Mouse (Mus musculus) midbrain, embryonic 13.5 days (tissue): ENCODE results near the gene Tubg2. TPM values are rescaled to one million over a fixed set of nuclear protein-coding genes. Genes with fewer than 3 reads are reported as not detected.

Experiments
- ATAC-seq: fragments of 200-750 bp; cut with Nextera tagmentation; 2 replicates; pipeline ENCODE4 v1.8.0; 2017; ENCODE audit warnings: mild to moderate bottlenecking, moderate TSS enrichment, moderate library complexity
- H3K27ac ChIP-seq: fragments of 300-500 bp; sonication (generic); 2 replicates; pipeline ENCODE4 v1.5.1; 2015; ENCODE audit warnings: inconsistent platforms, mild to moderate bottlenecking, moderate library complexity
- H3K27me3 ChIP-seq: fragments of 300-500 bp; sonication (generic); 2 replicates; pipeline ENCODE4 v1.6.1; 2015; ENCODE audit warnings: mild to moderate bottlenecking, inconsistent platforms
- H3K36me3 ChIP-seq: fragments of 300-500 bp; sonication (generic); 2 replicates; pipeline ENCODE4 v1.6.1; 2015; ENCODE audit warnings: mild to moderate bottlenecking, inconsistent platforms
- H3K4me1 ChIP-seq: fragments of 300-500 bp; sonication (generic); replicated peaks from 2 replicates; pipeline ENCODE4 v1.6.1; 2015; ENCODE audit warnings: inconsistent platforms
- H3K4me2 ChIP-seq: fragments of 300-500 bp; sonication (generic); replicated peaks from 2 replicates; pipeline ENCODE4 v1.6.1; 2015; ENCODE audit warnings: moderate library complexity, mild to moderate bottlenecking, inconsistent platforms
- H3K4me3 ChIP-seq: fragments of 300-500 bp; sonication (generic); replicated peaks from 2 replicates; pipeline ENCODE4 v1.5.1; 2015; ENCODE audit warnings: mild to moderate bottlenecking, inconsistent platforms
- H3K9ac ChIP-seq: fragments of 300-500 bp; sonication (generic); replicated peaks from 2 replicates; pipeline ENCODE4 v1.6.1; 2015; ENCODE audit warnings: mild to moderate bottlenecking, inconsistent platforms
- H3K9me3 ChIP-seq: fragments of 300-500 bp; sonication (generic); 2 replicates; pipeline ENCODE4 v1.6.1; 2016; ENCODE audit warnings: mild to moderate bottlenecking, inconsistent platforms
- WGBS: fragments of 180-500 bp; shearing (Covaris S2); methylation state at CpG from one replicate; pipeline ENCODE4 v1.1.7; 2015; 5-methylcytosine and 5-hydroxymethylcytosine counted together
- polyA plus RNA-seq: library from polyadenylated mRNA; unstranded; fragments of >200 nt; fragmentation: Nextera tagmentation; extraction: Ambion mirVana; gene quantifications from 2 replicates; pipeline ENCODE4 v1.2.1, GENCODE M21; 2015

Tubg2 gene
- polyA plus RNA-seq, 1 experiment from 2014 or later: 29.8 TPM

- peaks cover 36% of the 10 kb centered on the region for H3K4me1 ChIP-seq
- H3K9me3 ChIP-seq: no peaks in the 10 kb centered on the region
- H3K4me2 ChIP-seq: no peak overlapping the region
- ATAC-seq: no peak
- no peak overlapping the region for H3K4me3 ChIP-seq
- WGBS: 85% methylated on average over 27 of the region's 27 CpGs
- no peak overlapping the region for H3K9ac ChIP-seq
- H3K27me3 ChIP-seq: peaks cover 5% of the 10 kb centered on the region; the same call in 1 of the 2 replicates
- no peak overlapping the region for H3K27ac ChIP-seq
- no peaks in the 10 kb centered on the region for H3K36me3 ChIP-seq
Observed at GRCm38 (mm10) chr11:101186526-101187247, 31.0 kb downstream of the Tubg2 start.

- WGBS: 94% methylated on average over 5 of the region's 5 CpGs
- no peak overlapping the region for H3K9ac ChIP-seq
- H3K9me3 ChIP-seq: no peaks in the 10 kb centered on the region
- H3K4me2 ChIP-seq: no peak overlapping the region
- no peak for ATAC-seq
- peaks cover 5% of the 10 kb centered on the region; the same call in 1 of the 2 replicates for H3K27me3 ChIP-seq
- H3K4me3 ChIP-seq: no peak overlapping the region
- no peaks in the 10 kb centered on the region; the same call in 1 of the 2 replicates for H3K36me3 ChIP-seq
- H3K27ac ChIP-seq: no peak overlapping the region
- peaks cover 37% of the 10 kb centered on the region for H3K4me1 ChIP-seq
Observed at GRCm38 (mm10) chr11:101187541-101187940, 31.8 kb downstream of the Tubg2 start.

GRCm38 (mm10) chr11:101188166-101188805 is 32.6 kb downstream of the Tubg2 start:
- Histone ChIP-seq H3K4me1 (peaks cover 35% of the 10 kb centered on the region), H3K9me3 (no peaks in the 10 kb centered on the region), H3K36me3 (peaks cover 3% of the 10 kb centered on the region; the same call in 1 of the 2 replicates), H3K27ac (peak overlapping the region; percentile 82; the same call in 1 of the 2 replicates), H3K27me3 (0 out of 2 replicates have a peak, but pooled peaks cover 3% of the 10 kb centered on the region), H3K4me3 (no peak overlapping the region), H3K9ac (no peak overlapping the region), H3K4me2 (no peak overlapping the region)
- no peak for ATAC-seq
- whole genome bisulfite sequencing: 86% methylated on average over 11 of the region's 11 CpGs

- WGBS: 10% methylated on average over 4 of the region's 6 CpGs
Observed at GRCm38 (mm10) chr11:101189495-101190180, 33.9 kb downstream of the Tubg2 start.

GRCm38 (mm10) chr11:101190181-101190912 is 34.6 kb downstream of the Tubg2 start:
- 0 out of 2 replicates have a peak, but pooled peaks have one; percentile 47 for ATAC-seq
- WGBS: 34% methylated on average over 8 of the region's 8 CpGs
- peak overlapping the region; percentile 82 for H3K27ac ChIP-seq
- H3K4me1 ChIP-seq: peaks cover 31% of the 10 kb centered on the region
- H3K4me3 ChIP-seq: no peak overlapping the region
- H3K4me2 ChIP-seq: no peak overlapping the region
- peaks cover 10% of the 10 kb centered on the region for H3K36me3 ChIP-seq
- H3K27me3 ChIP-seq: no peaks in the 10 kb centered on the region
- H3K9ac ChIP-seq: peak overlapping the region; percentile 2; the same call in 1 of the 2 replicates
- no peaks in the 10 kb centered on the region for H3K9me3 ChIP-seq

More at GRCm38 (mm10) chr11:101189495-101190180, 33.9 kb downstream of the Tubg2 start:
- Histone ChIP-seq H3K4me1 (peaks cover 31% of the 10 kb centered on the region), H3K27ac (peak overlapping the region; percentile 82), H3K36me3 (peaks cover 10% of the 10 kb centered on the region), H3K27me3 (0 out of 2 replicates have a peak, but pooled peaks cover under 1% of the 10 kb centered on the region), H3K9ac (no peak overlapping the region; the same call in 1 of the 2 replicates), H3K9me3 (no peaks in the 10 kb centered on the region), H3K4me2 (no peak overlapping the region), H3K4me3 (no peak overlapping the region)
- peak; percentile 77 for ATAC-seq

GRCm38 (mm10) chr11:101190913-101191907 is 35.5 kb downstream of the Tubg2 start:
- Histone ChIP-seq H3K9me3 (no peaks in the 10 kb centered on the region), H3K27me3 (no peaks in the 10 kb centered on the region), H3K4me1 (peaks cover 31% of the 10 kb centered on the region), H3K36me3 (peaks cover 11% of the 10 kb centered on the region), H3K4me3 (no peak overlapping the region), H3K9ac (0 out of 2 replicates have a peak overlapping the region, but pooled peaks have one; percentile 2), H3K27ac (peak overlapping the region; percentile 82), H3K4me2 (no peak overlapping the region)
- 60% methylated on average over 17 of the region's 17 CpGs for WGBS
- ATAC-seq: 0 out of 2 replicates have a peak, but pooled peaks have one; percentile 31

GRCm38 (mm10) chr11:101191919-101192470 is 36.3 kb downstream of the Tubg2 start:
- ATAC-seq: no peak
- Histone ChIP-seq H3K36me3 (peaks cover 18% of the 10 kb centered on the region), H3K9ac (no peak overlapping the region), H3K4me2 (no peak overlapping the region), H3K4me1 (peaks cover 31% of the 10 kb centered on the region), H3K27ac (no peak overlapping the region), H3K9me3 (no peaks in the 10 kb centered on the region), H3K27me3 (no peaks in the 10 kb centered on the region), H3K4me3 (no peak overlapping the region)
- 79% methylated on average over 4 of the region's 4 CpGs for WGBS

GRCm38 (mm10) chr11:101192646-101193045 is 36.9 kb downstream of the Tubg2 start:
- H3K4me3 ChIP-seq: no peak overlapping the region
- H3K27ac ChIP-seq: no peak overlapping the region
- no peaks in the 10 kb centered on the region for H3K9me3 ChIP-seq
- H3K36me3 ChIP-seq: peaks cover 24% of the 10 kb centered on the region
- no peak for ATAC-seq
- 86% methylated on average over 6 of the region's 6 CpGs for WGBS
- no peak overlapping the region for H3K4me2 ChIP-seq
- no peak overlapping the region for H3K9ac ChIP-seq
- H3K4me1 ChIP-seq: peaks cover 31% of the 10 kb centered on the region
- H3K27me3 ChIP-seq: no peaks in the 10 kb centered on the region

- H3K9me3 ChIP-seq: no peaks in the 10 kb centered on the region
- no peaks in the 10 kb centered on the region for H3K27me3 ChIP-seq
- H3K9ac ChIP-seq: no peak overlapping the region
- WGBS: 92% methylated on average over 7 of the region's 7 CpGs
- H3K4me2 ChIP-seq: no peak overlapping the region
- ATAC-seq: no peak
- H3K36me3 ChIP-seq: peaks cover 28% of the 10 kb centered on the region
- H3K4me3 ChIP-seq: no peak overlapping the region
- peaks cover 31% of the 10 kb centered on the region for H3K4me1 ChIP-seq
- no peak overlapping the region for H3K27ac ChIP-seq
Observed at GRCm38 (mm10) chr11:101193076-101193475, 37.4 kb downstream of the Tubg2 start.

GRCm38 (mm10) chr11:101194137-101194536 is 38.4 kb downstream of the Tubg2 start:
- no peak overlapping the region for H3K4me3 ChIP-seq
- H3K27me3 ChIP-seq: no peaks in the 10 kb centered on the region
- no peaks in the 10 kb centered on the region for H3K9me3 ChIP-seq
- no peak for ATAC-seq
- WGBS: 86% methylated on average over 5 of the region's 5 CpGs
- peaks cover 26% of the 10 kb centered on the region for H3K4me1 ChIP-seq
- peaks cover 38% of the 10 kb centered on the region for H3K36me3 ChIP-seq
- H3K9ac ChIP-seq: no peak overlapping the region
- H3K27ac ChIP-seq: no peak overlapping the region
- no peak overlapping the region for H3K4me2 ChIP-seq
